9 mouse cellular contexts compared by ENCODE assay signal in genomic region chr4:87461181-87461912, GRCm38 (mm10).
DNase-seq lines count a peak whose midpoint lies in the region; ATAC-seq and TF ChIP-seq lines count a peak whose summit lies in the region.
"Had no signal": no experiment of that assay in that cellular context is flagged by ENCODE, and none has a peak within 500 bp of the region (broad histone marks: within the 10 kb centered on the region; RNA-seq: fewer than 3 reads in every experiment).

No protein-coding gene starts in this region.

- WGBS in heart, embryonic 15.5 days: 35% methylated on average over 7 of the region's 7 CpGs
- WGBS in lung, postnatal 0 days: 36% methylated on average over 7 of the region's 7 CpGs

- H3K9ac ChIP-seq in heart, embryonic 15.5 days: no peak overlapping the region
- no peak overlapping the region for H3K9ac ChIP-seq in lung, postnatal 0 days (replicated peaks; ENCODE audit: low read depth)
- H3K9ac ChIP-seq: intestine, embryonic 15.5 days had no signal

- TF ChIP-seq EP300 in lung, postnatal 0 days (IDR thresholded peaks at IDR 0.05): no peak

- TF ChIP-seq CTCF in lung, postnatal 0 days (IDR thresholded peaks at IDR 0.05): no peak

- DNase-seq in heart, adult 11 months: peak; percentile 92
- no peak for DNase-seq in heart, adult 8-10 months (ENCODE audit: low spot score)
- peak; percentile 73 for DNase-seq in brain, embryonic 18.5 days (ENCODE audit: low read depth, low spot score)
- DNase-seq in lung, postnatal 0 days (ENCODE audit: low spot score): no peak
- no peak for DNase-seq in spleen, adult 12 weeks (ENCODE audit: low spot score)
- no peak for DNase-seq in MN1 (ENCODE audit: low spot score)
- DNase-seq in embryo, embryonic 10 days (ENCODE audit: low spot score): no peak

- peak; percentile 79 for ATAC-seq in heart, embryonic 15.5 days (replicated peaks; ENCODE audit: insufficient number of reproducible peaks, insufficient read depth, low FRiP score, low read depth)
- peak; percentile 8; the same call in 1 of the 2 replicates for ATAC-seq in lung, postnatal 0 days
- ATAC-seq: intestine, embryonic 15.5 days had no signal

- peak overlapping the region; percentile 35; the same call in 1 of the 2 replicates for H3K27ac ChIP-seq in heart, embryonic 15.5 days
- no peak overlapping the region for H3K27ac ChIP-seq in lung, postnatal 0 days (ENCODE audit: low read length)
- H3K27ac ChIP-seq: intestine, embryonic 15.5 days had no signal

- peaks cover 17% of the 10 kb centered on the region for H3K4me1 ChIP-seq in heart, embryonic 15.5 days (replicated peaks)
- H3K4me1 ChIP-seq in lung, postnatal 0 days (ENCODE audit: insufficient read depth, low read depth, low read length): no peaks in the 10 kb centered on the region; the same call in 1 of the 2 replicates
- H3K4me1 ChIP-seq: intestine, embryonic 15.5 days had no signal

- H3K4me2 ChIP-seq in heart, embryonic 15.5 days: no peak overlapping the region
- H3K4me2 ChIP-seq in lung, postnatal 0 days (replicated peaks; ENCODE audit: low read depth, low read length): no peak overlapping the region
- H3K4me2 ChIP-seq: intestine, embryonic 15.5 days had no signal

- no peaks in the 10 kb centered on the region for H3K36me3 ChIP-seq in heart, embryonic 15.5 days
- H3K36me3 ChIP-seq in lung, postnatal 0 days (ENCODE audit: insufficient read depth, low read length): no peaks in the 10 kb centered on the region
- H3K36me3 ChIP-seq: intestine, embryonic 15.5 days had no signal

- no peaks in the 10 kb centered on the region for H3K9me3 ChIP-seq in heart, embryonic 15.5 days (replicated peaks)
- H3K9me3 ChIP-seq in lung, postnatal 0 days (ENCODE audit: low read length): no peaks in the 10 kb centered on the region
- H3K9me3 ChIP-seq: intestine, embryonic 15.5 days had no signal

- no peak overlapping the region for H3K4me3 ChIP-seq in heart, embryonic 15.5 days
- no peak overlapping the region for H3K4me3 ChIP-seq in lung, postnatal 0 days (ENCODE audit: low read depth, low read length)
- H3K4me3 ChIP-seq: intestine, embryonic 15.5 days had no signal

- H3K27me3 ChIP-seq in heart, embryonic 15.5 days: no peaks in the 10 kb centered on the region
- H3K27me3 ChIP-seq in lung, postnatal 0 days (replicated peaks; ENCODE audit: insufficient read depth, low read length): no peaks in the 10 kb centered on the region
- H3K27me3 ChIP-seq: intestine, embryonic 15.5 days had no signal

Comparison
In these comparisons a context has a peak if more than half of its experiments do, and no peak if none do; other contexts are left out.
1. DNase-seq: peak in heart, adult 11 months (single experiment) and brain, embryonic 18.5 days (single experiment); none in heart, adult 8-10 months (single experiment), lung, postnatal 0 days (single experiment), spleen, adult 12 weeks (single experiment), MN1 (single experiment) and embryo, embryonic 10 days (single experiment).